ENCODE assay signal across 9 mouse cellular contexts in genomic region chr3:159724340-159725119, GRCm38 (mm10).
DNase-seq lines count a peak whose midpoint lies in the region; ATAC-seq lines count a peak whose summit lies in the region.
"Had no signal": no experiment of that assay in that cellular context is flagged by ENCODE, and none has a peak within 500 bp of the region (broad histone marks: within the 10 kb centered on the region; RNA-seq: fewer than 3 reads in every experiment).

No protein-coding gene starts in this region.

- intact Hi-C loops in left cerebral cortex, postnatal 10 days (cut with DNase I) = no loop called here

- no peaks in the 10 kb centered on the region for H3K9me3 ChIP-seq in forebrain, embryonic 16.5 days (ENCODE audit: control insufficient read depth, low read length)
- no peaks in the 10 kb centered on the region for H3K9me3 ChIP-seq in neural tube, embryonic 14.5 days (ENCODE audit: control insufficient read depth, low read length)

- H3K9ac ChIP-seq in forebrain, embryonic 16.5 days (replicated peaks; ENCODE audit: low read depth, low read length) = no peak overlapping the region
- no peak overlapping the region for H3K9ac ChIP-seq in neural tube, embryonic 14.5 days (replicated peaks; ENCODE audit: low read depth, low read length)

- H3K36me3 ChIP-seq in forebrain, embryonic 16.5 days (ENCODE audit: control insufficient read depth, insufficient read depth) = no peaks in the 10 kb centered on the region
- H3K36me3 ChIP-seq in neural tube, embryonic 14.5 days (ENCODE audit: control insufficient read depth, insufficient read depth, low read length) = no peaks in the 10 kb centered on the region

- no peaks in the 10 kb centered on the region for H3K4me1 ChIP-seq in forebrain, embryonic 16.5 days (replicated peaks; ENCODE audit: control insufficient read depth, insufficient read depth, low read length)
- no peaks in the 10 kb centered on the region for H3K4me1 ChIP-seq in neural tube, embryonic 14.5 days (ENCODE audit: control insufficient read depth, insufficient read depth, low read length)

- H3K27ac ChIP-seq in forebrain, embryonic 16.5 days (ENCODE audit: low read length) = no peak overlapping the region
- no peak overlapping the region for H3K27ac ChIP-seq in neural tube, embryonic 14.5 days (ENCODE audit: low read depth, low read length)

- DNase-seq in left cerebral cortex, adult 11 months (ENCODE audit: low spot score) = peak; percentile 9
- DNase-seq in left cerebral cortex, postnatal 10 days (ENCODE audit: extremely low spot score in 1 of 2, low spot score in 2 of 2) = no peak
- DNase-seq in MEL-GATA-1-ER (ENCODE audit: extremely low read depth, low read depth) = peak; percentile 63
- DNase-seq in kidney, postnatal 14 days = peak; percentile 25
- DNase-seq in spleen, adult 18-20 months = no peak
- no peak for DNase-seq in spleen, postnatal 36 days (ENCODE audit: low spot score in 2 of 2)

- 0 out of 2 replicates have a peak, but pooled peaks have one; percentile 69 for ATAC-seq in forebrain, embryonic 16.5 days
- peak; percentile 70; the same call in 1 of the 2 replicates for ATAC-seq in neural tube, embryonic 14.5 days (ENCODE audit: low read depth)

- no peak overlapping the region for H3K4me2 ChIP-seq in forebrain, embryonic 16.5 days (ENCODE audit: low read length)
- no peak overlapping the region for H3K4me2 ChIP-seq in neural tube, embryonic 14.5 days (ENCODE audit: low read depth, low read length)

- H3K27me3 ChIP-seq in forebrain, embryonic 16.5 days (replicated peaks; ENCODE audit: control insufficient read depth, insufficient read depth, low read length) = no peaks in the 10 kb centered on the region
- H3K27me3 ChIP-seq in neural tube, embryonic 14.5 days (ENCODE audit: control insufficient read depth, insufficient read depth, low read length) = no peaks in the 10 kb centered on the region

- no peak overlapping the region for H3K4me3 ChIP-seq in forebrain, embryonic 16.5 days (replicated peaks; ENCODE audit: low read length)
- H3K4me3 ChIP-seq in neural tube, embryonic 14.5 days (ENCODE audit: low read depth, low read length) = no peak overlapping the region
- H3K4me3 ChIP-seq: erythroblast, embryonic 14.5 days had no signal

- 25% methylated on average over 2 of the region's 2 CpGs for WGBS in forebrain, embryonic 16.5 days
- WGBS in neural tube, embryonic 14.5 days = 38% methylated on average over 2 of the region's 2 CpGs

Comparison
In these comparisons a context has a peak if more than half of its experiments do, and no peak if none do; other contexts are left out.
1. DNase-seq: peak in left cerebral cortex, adult 11 months (single experiment), MEL-GATA-1-ER (single experiment) and kidney, postnatal 14 days (single experiment); none in left cerebral cortex, postnatal 10 days (0 of 2), spleen, adult 18-20 months (0 of 2) and spleen, postnatal 36 days (0 of 2).